Mouse (Mus musculus) intestine, embryonic 16.5 days (tissue): ENCODE results near the gene Igfbp5. TPM values are rescaled to one million over a fixed set of nuclear protein-coding genes. Genes with fewer than 3 reads are reported as not detected.

Experiments
- ATAC-seq: fragments of 200-750 bp; cut with Nextera tagmentation; 2 replicates; pipeline ENCODE4 v1.8.0; 2017; ENCODE audit warnings: moderate TSS enrichment, moderate library complexity
- H3K27ac ChIP-seq: fragments of 300-500 bp; sonication (generic); 2 replicates; pipeline ENCODE4 v1.5.1; 2014; ENCODE audit warnings: mild to moderate bottlenecking, low read length
- H3K27me3 ChIP-seq: fragments of 300-500 bp; sonication (generic); replicated peaks from 2 replicates; pipeline ENCODE4 v1.6.1; 2014; ENCODE audit warnings: low read length, control low read depth, mixed read lengths; ENCODE audit not compliant: control insufficient read depth, insufficient read depth
- H3K36me3 ChIP-seq: fragments of 300-500 bp; sonication (generic); 2 replicates; pipeline ENCODE4 v1.6.1; 2014; ENCODE audit warnings: low read length, control low read depth; ENCODE audit not compliant: control insufficient read depth, insufficient read depth
- H3K4me1 ChIP-seq: fragments of 300-500 bp; sonication (generic); 2 replicates; pipeline ENCODE4 v1.6.1; 2014; ENCODE audit warnings: low read length, control low read depth, mixed read lengths; ENCODE audit not compliant: control insufficient read depth, insufficient read depth
- H3K4me2 ChIP-seq: fragments of 300-500 bp; sonication (generic); 2 replicates; pipeline ENCODE4 v1.6.1; 2014; ENCODE audit warnings: low read depth, low read length, control low read depth
- H3K4me3 ChIP-seq: fragments of 300-500 bp; sonication (generic); 2 replicates; pipeline ENCODE4 v1.5.1; 2014; ENCODE audit warnings: mild to moderate bottlenecking, low read length
- H3K9ac ChIP-seq: fragments of 300-500 bp; sonication (generic); 2 replicates; pipeline ENCODE4 v1.6.1; 2014; ENCODE audit warnings: low read depth, low read length
- H3K9me3 ChIP-seq: fragments of 300-500 bp; sonication (generic); 2 replicates; pipeline ENCODE4 v1.6.1; 2016; ENCODE audit warnings: low read length, control low read depth; ENCODE audit not compliant: control insufficient read depth
- WGBS: fragments of 180-500 bp; shearing (Covaris S2); extraction: QIAGEN DNeasy Blood & Tissue Kit; methylation state at CpG from one replicate; pipeline ENCODE4 v1.1.7; 2014; 5-methylcytosine and 5-hydroxymethylcytosine counted together
- polyA plus RNA-seq: library from polyadenylated mRNA; unstranded; fragments of >200 nt; fragmentation: Nextera tagmentation; extraction: Ambion mirVana; gene quantifications from 2 replicates; pipeline ENCODE4 v1.2.1, GENCODE M21; 2015

Igfbp5 gene
- 25.7 and 27.8 TPM in 2 replicates for polyA plus RNA-seq

- no peaks in the 10 kb centered on the region for H3K36me3 ChIP-seq
- no peaks in the 10 kb centered on the region; the same call in 1 of the 2 replicates for H3K27me3 ChIP-seq
- no peaks in the 10 kb centered on the region for H3K9me3 ChIP-seq
- H3K4me1 ChIP-seq: peaks cover 33% of the 10 kb centered on the region
- ATAC-seq: peak; percentile 17; the same call in 1 of the 2 replicates
- peak within 1 kb of the TSS; percentile 62 for H3K4me3 ChIP-seq
- peak within 1 kb of the TSS; percentile 77 for H3K9ac ChIP-seq
- peak within 1 kb of the TSS; percentile 92 for H3K4me2 ChIP-seq
- 1% methylated on average over 38 of the region's 38 CpGs for WGBS
- peak within 1 kb of the TSS; percentile 71 for H3K27ac ChIP-seq
Measured at GRCm38 (mm10) chr1:72874287-72875211, at the start of gene Igfbp5. Gene Igfbp5 (minus strand): TSS chr1:72874884.

- no peak overlapping the region for H3K4me2 ChIP-seq
- peak overlapping the region; percentile 40; the same call in 1 of the 2 replicates for H3K27ac ChIP-seq
- 27% methylated on average over 6 of the region's 6 CpGs for WGBS
- H3K4me3 ChIP-seq: no peak overlapping the region
- peaks cover 10% of the 10 kb centered on the region; the same call in 1 of the 2 replicates for H3K4me1 ChIP-seq
- H3K36me3 ChIP-seq: no peaks in the 10 kb centered on the region
- no peaks in the 10 kb centered on the region for H3K27me3 ChIP-seq
- H3K9me3 ChIP-seq: no peaks in the 10 kb centered on the region
- peak; percentile 87 for ATAC-seq
- no peak overlapping the region for H3K9ac ChIP-seq
Measured at GRCm38 (mm10) chr1:72914815-72915214, 40.1 kb upstream of the Igfbp5 start.

- WGBS: 79% methylated on average over 5 of the region's 5 CpGs
- H3K4me1 ChIP-seq: peaks cover 10% of the 10 kb centered on the region; the same call in 1 of the 2 replicates
Measured at GRCm38 (mm10) chr1:72913073-72913472, 38.4 kb upstream of the Igfbp5 start.

DNA sequence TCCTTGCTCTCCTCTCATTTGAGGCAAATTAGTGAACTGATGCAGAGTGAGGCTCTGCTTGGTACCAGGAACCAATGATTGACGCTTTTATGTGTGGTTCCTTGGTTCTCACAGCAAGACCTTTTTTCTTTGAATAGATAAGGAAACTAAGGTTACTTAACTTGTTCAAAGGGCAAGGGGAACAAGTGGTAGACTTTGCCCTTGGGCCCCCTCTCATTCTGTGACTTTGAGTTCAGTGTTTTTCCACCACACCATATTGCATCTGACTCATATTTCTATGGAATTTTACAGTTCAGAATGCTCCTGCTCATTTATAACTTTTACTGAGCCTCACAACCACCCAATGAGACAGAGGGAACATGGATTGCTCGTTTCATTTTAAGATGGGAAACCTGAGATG lies 21.1 kb upstream of the Igfbp5 start:
- peak overlapping the region; percentile 49 for H3K27ac ChIP-seq
- H3K9me3 ChIP-seq: no peaks in the 10 kb centered on the region
- H3K27me3 ChIP-seq: no peaks in the 10 kb centered on the region
- no peak overlapping the region for H3K4me2 ChIP-seq
- H3K9ac ChIP-seq: no peak overlapping the region
- no peak overlapping the region for H3K4me3 ChIP-seq
- 57% methylated on average over 2 of the region's 2 CpGs for WGBS
- H3K36me3 ChIP-seq: no peaks in the 10 kb centered on the region
- no peaks in the 10 kb centered on the region for H3K4me1 ChIP-seq
- peak; percentile 90 for ATAC-seq

More at GRCm38 (mm10) chr1:72913073-72913472, 38.4 kb upstream of the Igfbp5 start:
- peak; percentile 47; the same call in 1 of the 2 replicates for ATAC-seq
- Histone ChIP-seq H3K9ac (no peak overlapping the region), H3K4me3 (no peak overlapping the region), H3K27ac (no peak overlapping the region), H3K4me2 (no peak overlapping the region), H3K27me3 (no peaks in the 10 kb centered on the region), H3K9me3 (no peaks in the 10 kb centered on the region), H3K36me3 (no peaks in the 10 kb centered on the region)

DNA sequence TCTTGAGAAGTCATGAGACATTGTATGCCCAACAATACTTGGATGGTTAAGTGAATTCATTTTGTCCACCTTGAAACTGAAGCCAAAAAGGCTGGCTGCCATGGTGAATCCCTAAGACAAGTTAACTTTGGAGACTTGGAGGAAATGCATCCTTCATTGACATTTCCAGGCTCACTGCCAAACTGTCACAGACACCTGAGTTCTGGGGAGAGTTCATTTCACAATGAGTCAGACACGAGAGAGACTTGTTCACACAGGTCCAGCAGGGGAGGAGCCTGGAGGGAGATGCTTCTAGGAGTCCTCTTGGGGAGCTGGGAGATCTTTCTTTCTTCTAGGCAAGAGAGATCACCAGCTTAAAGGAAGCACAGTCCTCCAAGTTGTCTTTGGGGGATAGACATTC lies 13.2 kb upstream of the Igfbp5 start:
- no peaks in the 10 kb centered on the region for H3K9me3 ChIP-seq
- H3K4me3 ChIP-seq: no peak overlapping the region
- H3K4me2 ChIP-seq: no peak overlapping the region
- no peak overlapping the region for H3K9ac ChIP-seq
- no peaks in the 10 kb centered on the region for H3K36me3 ChIP-seq
- WGBS: 42% methylated on average over 1 of the region's 1 CpGs
- no peaks in the 10 kb centered on the region for H3K4me1 ChIP-seq
- no peak for ATAC-seq
- H3K27ac ChIP-seq: no peak overlapping the region
- H3K27me3 ChIP-seq: no peaks in the 10 kb centered on the region

- no peak overlapping the region for H3K4me2 ChIP-seq
- H3K27me3 ChIP-seq: no peaks in the 10 kb centered on the region
- H3K9me3 ChIP-seq: no peaks in the 10 kb centered on the region
- H3K9ac ChIP-seq: no peak overlapping the region
- H3K4me3 ChIP-seq: no peak overlapping the region
- ATAC-seq: peak; percentile 55
- 53% methylated on average over 7 of the region's 7 CpGs for WGBS
- no peaks in the 10 kb centered on the region for H3K4me1 ChIP-seq
- H3K27ac ChIP-seq: no peak overlapping the region; the same call in 1 of the 2 replicates
- no peaks in the 10 kb centered on the region for H3K36me3 ChIP-seq
Measured at GRCm38 (mm10) chr1:72885819-72886169, 11.1 kb upstream of the Igfbp5 start.

- 69% methylated on average over 11 of the region's 11 CpGs for WGBS
- no peaks in the 10 kb centered on the region for H3K36me3 ChIP-seq
- ATAC-seq: peak; percentile 48
- H3K27me3 ChIP-seq: no peaks in the 10 kb centered on the region
- H3K9ac ChIP-seq: no peak overlapping the region
- H3K4me2 ChIP-seq: no peak overlapping the region
- no peaks in the 10 kb centered on the region for H3K9me3 ChIP-seq
- H3K4me3 ChIP-seq: no peak overlapping the region
- H3K27ac ChIP-seq: no peak overlapping the region; the same call in 1 of the 2 replicates
- H3K4me1 ChIP-seq: no peaks in the 10 kb centered on the region
Measured at GRCm38 (mm10) chr1:72885111-72885818, 10.6 kb upstream of the Igfbp5 start.

- Histone ChIP-seq H3K27ac (no peak overlapping the region), H3K4me1 (peaks cover 8% of the 10 kb centered on the region), H3K9me3 (no peaks in the 10 kb centered on the region), H3K27me3 (no peaks in the 10 kb centered on the region), H3K4me2 (no peak overlapping the region), H3K4me3 (no peak overlapping the region), H3K36me3 (no peaks in the 10 kb centered on the region), H3K9ac (no peak overlapping the region)
- ATAC-seq: no peak
- WGBS: 56% methylated on average over 4 of the region's 4 CpGs
Measured at GRCm38 (mm10) chr1:72879319-72879634, 4.6 kb upstream of the Igfbp5 start.
